Mouse (Mus musculus) midbrain, embryonic 14.5 days (tissue): Measurements from ENCODE around the gene Agap3. TPM values are rescaled to one million over a fixed set of nuclear protein-coding genes. Genes with fewer than 3 reads are reported as not detected.

Experiments used
- ATAC-seq: fragments of 200-750 bp; cut with Nextera tagmentation; 2 replicates; pipeline ENCODE4 v1.8.0; 2017; ENCODE audit warnings: moderate number of reproducible peaks, moderate library complexity; ENCODE audit not compliant: low FRiP score, low TSS enrichment
- DNase-seq: peaks from one replicate; pipeline ENCODE4 v3.0.0-alpha.2; 2015
- H3K27ac ChIP-seq: fragments of 300-500 bp; sonication (generic); replicated peaks from 2 replicates; pipeline ENCODE4 v1.5.1; 2014; ENCODE audit warnings: mild to moderate bottlenecking, low read depth, low read length, moderate library complexity
- H3K27me3 ChIP-seq: fragments of 300-500 bp; sonication (generic); 2 replicates; pipeline ENCODE4 v1.6.1; 2014; ENCODE audit warnings: low read length, control low read depth, mixed read lengths; ENCODE audit not compliant: control insufficient read depth, insufficient read depth
- H3K36me3 ChIP-seq: fragments of 300-500 bp; sonication (generic); 2 replicates; pipeline ENCODE4 v1.6.1; 2014; ENCODE audit warnings: low read length, control low read depth; ENCODE audit not compliant: control insufficient read depth, insufficient read depth
- H3K4me1 ChIP-seq: fragments of 300-500 bp; sonication (generic); 2 replicates; pipeline ENCODE4 v1.6.1; 2014; ENCODE audit warnings: mild to moderate bottlenecking, antibody characterized with exemption, low read length, control low read depth; ENCODE audit not compliant: control insufficient read depth, insufficient read depth
- H3K4me2 ChIP-seq: fragments of 300-500 bp; sonication (generic); 2 replicates; pipeline ENCODE4 v1.6.1; 2014; ENCODE audit warnings: mild to moderate bottlenecking, low read length, moderate library complexity
- H3K4me3 ChIP-seq: fragments of 300-500 bp; sonication (generic); replicated peaks from 2 replicates; pipeline ENCODE4 v1.5.1; 2014; ENCODE audit warnings: low read depth, low read length
- H3K9ac ChIP-seq: fragments of 300-500 bp; sonication (generic); replicated peaks from 2 replicates; pipeline ENCODE4 v1.6.1; 2014; ENCODE audit warnings: mild to moderate bottlenecking, low read length, moderate library complexity
- H3K9me3 ChIP-seq: fragments of 300-500 bp; sonication (generic); 2 replicates; pipeline ENCODE4 v1.6.1; 2016; ENCODE audit warnings: low read length, control low read depth, mixed read lengths; ENCODE audit not compliant: control insufficient read depth
- WGBS: fragments of 180-500 bp; shearing (Covaris S2); extraction: QIAGEN DNeasy Blood & Tissue Kit; methylation state at CpG from one replicate; pipeline ENCODE4 v1.1.7; 2014; 5-methylcytosine and 5-hydroxymethylcytosine counted together
- polyA plus RNA-seq: library from polyadenylated mRNA; unstranded; fragments of >200 nt; fragmentation: Nextera tagmentation; extraction: Ambion mirVana; gene quantifications from 2 replicates; pipeline ENCODE4 v1.2.1, GENCODE M21; 2014

The Agap3 gene
- polyA plus RNA-seq, 1 experiment from 2014 or later: 65.1 TPM

DNA sequence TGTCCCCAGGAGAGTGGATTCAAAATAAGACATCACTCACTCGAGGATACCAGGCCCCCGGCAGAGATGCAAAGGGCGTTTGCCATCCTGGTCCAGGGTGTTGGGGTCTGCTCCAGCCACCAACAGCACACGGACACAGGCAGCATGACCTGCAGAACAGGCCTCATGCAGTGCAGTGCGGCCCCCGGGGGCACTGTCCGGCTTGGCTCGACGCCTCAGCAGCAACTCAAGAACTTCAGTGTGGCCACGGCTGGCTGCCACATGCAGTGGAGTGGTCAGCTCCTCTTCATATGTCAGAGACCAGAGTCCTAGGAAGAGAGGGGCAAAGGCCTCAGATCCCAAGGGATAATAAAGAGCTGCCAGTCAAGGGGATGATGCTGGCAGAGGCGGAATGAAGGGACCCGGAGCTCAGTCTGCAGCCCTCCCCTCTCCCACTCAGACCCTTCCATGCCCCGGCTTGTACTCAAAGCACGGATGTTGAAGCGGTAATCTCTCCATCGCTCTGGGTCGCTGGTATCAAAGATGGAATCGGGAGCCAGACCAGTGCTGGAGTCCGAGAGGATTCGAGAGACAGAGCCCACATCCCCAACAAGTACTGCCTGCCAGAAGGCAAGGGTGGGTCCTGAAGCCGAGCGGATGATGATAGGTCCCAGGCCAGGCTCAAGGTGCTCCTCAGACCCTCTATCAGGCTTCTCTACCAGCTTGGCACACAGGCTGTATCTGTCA, 87.8 kb downstream of the Agap3 start:
- no peak overlapping the region for H3K9ac ChIP-seq
- no peaks in the 10 kb centered on the region for H3K27me3 ChIP-seq
- no peaks in the 10 kb centered on the region for H3K36me3 ChIP-seq
- H3K4me1 ChIP-seq: 0 out of 2 replicates have a peak, but pooled peaks cover 2% of the 10 kb centered on the region
- H3K27ac ChIP-seq: no peak overlapping the region
- H3K4me2 ChIP-seq: no peak overlapping the region
- 82% methylated on average over 22 of the region's 22 CpGs for WGBS
- DNase-seq: no peak
- no peak for ATAC-seq
- H3K4me3 ChIP-seq: no peak overlapping the region
- no peaks in the 10 kb centered on the region for H3K9me3 ChIP-seq

DNA sequence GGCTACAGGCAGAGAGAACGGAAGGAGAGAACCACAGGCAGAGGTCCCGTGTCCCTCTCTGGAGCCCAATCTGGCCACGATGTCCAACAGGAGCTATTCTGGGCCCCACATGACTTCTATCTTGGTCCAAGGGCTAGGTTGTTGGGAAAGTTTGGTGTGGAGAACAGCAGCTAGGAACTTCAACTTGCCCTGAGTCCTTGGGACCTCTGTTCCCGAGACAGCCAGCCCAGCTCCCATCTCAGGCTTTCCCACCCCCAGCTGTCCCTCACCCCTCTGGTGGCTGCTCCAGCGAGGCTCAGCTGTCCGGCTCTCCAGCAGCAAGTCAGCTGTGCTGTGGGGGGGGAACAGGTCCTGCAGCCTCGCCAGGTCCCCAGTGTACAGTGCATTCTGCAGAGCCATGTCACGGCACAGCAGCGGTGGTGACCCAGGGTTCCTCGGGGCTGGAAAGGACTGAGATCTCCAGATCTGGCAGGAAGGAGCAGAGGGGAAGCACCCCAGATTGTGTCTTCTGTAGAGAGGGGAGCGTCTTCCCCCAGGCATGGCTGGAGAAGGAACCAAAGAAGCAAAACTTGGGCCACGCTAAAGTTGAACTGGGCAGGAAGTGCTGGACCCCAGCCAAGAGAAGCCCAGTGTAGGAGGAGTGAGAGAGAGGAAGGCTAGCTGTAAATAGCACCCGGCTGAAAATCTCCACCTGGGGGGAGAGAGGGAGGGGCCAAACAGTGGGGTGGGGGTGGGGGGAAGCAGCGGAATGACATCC, 88.6 kb downstream of the Agap3 start, which contains the start of gene Asb10:
Gene Asb10, minus strand, starts transcription at position 592 of the 757 bp plus-strand sequence.
- no peak within 1 kb of the TSS for H3K27ac ChIP-seq
- ATAC-seq (no peak), DNase-seq (peak; percentile 12)
- WGBS: 49% methylated on average over 14 of the region's 14 CpGs
- no peak within 1 kb of the TSS for H3K9ac ChIP-seq
- H3K27me3 ChIP-seq: no peaks in the 10 kb centered on the region
- H3K4me3 ChIP-seq: no peak within 1 kb of the TSS
- no peaks in the 10 kb centered on the region for H3K9me3 ChIP-seq
- no peak within 1 kb of the TSS for H3K4me2 ChIP-seq
- H3K36me3 ChIP-seq: no peaks in the 10 kb centered on the region
- H3K4me1 ChIP-seq: 0 out of 2 replicates have a peak, but pooled peaks cover 2% of the 10 kb centered on the region

DNA sequence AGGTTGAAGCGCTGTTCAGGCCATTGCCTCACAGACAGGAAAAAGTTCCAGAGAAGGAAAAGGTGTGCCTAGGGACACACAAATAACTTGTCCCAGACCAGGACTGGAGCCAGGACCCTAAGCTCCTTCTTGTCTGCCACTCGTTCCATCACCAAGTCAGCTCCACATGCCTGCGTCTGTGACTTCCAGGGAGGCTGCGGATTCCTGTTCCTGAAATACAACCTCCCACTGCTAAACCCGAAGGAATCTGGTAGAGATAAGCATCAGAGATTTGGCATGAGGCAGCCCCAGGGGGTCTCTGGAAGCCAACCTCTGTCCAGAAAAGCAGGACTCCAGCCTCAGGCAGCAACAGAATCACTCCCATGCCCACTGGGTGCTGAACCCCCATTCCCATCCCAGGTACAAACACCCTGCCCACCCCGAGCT, 89.2 kb downstream of the Agap3 start:
- Histone ChIP-seq H3K36me3 (no peaks in the 10 kb centered on the region), H3K4me3 (no peak overlapping the region), H3K27me3 (no peaks in the 10 kb centered on the region), H3K4me2 (no peak overlapping the region), H3K27ac (no peak overlapping the region), H3K9ac (no peak overlapping the region), H3K9me3 (no peaks in the 10 kb centered on the region), H3K4me1 (0 out of 2 replicates have a peak, but pooled peaks cover 2% of the 10 kb centered on the region)
- ATAC-seq (no peak), DNase-seq (no peak)
- WGBS: 44% methylated on average over 6 of the region's 6 CpGs

DNA sequence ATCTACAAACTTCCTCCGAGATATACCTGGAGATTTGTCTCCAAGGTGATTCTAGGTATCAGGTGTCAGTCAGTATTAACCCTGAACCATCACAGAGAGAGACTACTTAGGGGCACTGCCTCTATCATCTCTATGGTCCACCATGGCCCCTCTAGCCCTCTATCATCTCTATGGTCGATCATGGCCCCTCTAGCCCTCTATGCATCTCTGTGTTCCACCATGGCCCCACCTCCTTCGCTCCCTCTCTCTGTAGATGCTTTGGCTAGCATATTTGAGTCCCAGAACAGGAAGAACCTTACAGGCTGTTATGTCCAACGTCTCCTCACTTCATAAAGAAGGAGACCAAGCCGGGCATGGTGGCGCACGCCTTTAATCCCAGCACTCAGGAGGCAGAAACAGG, 90.7 kb downstream of the Agap3 start:
- Histone ChIP-seq H3K4me1 (0 out of 2 replicates have a peak, but pooled peaks cover 2% of the 10 kb centered on the region), H3K27ac (no peak overlapping the region), H3K9me3 (no peaks in the 10 kb centered on the region), H3K4me3 (no peak overlapping the region), H3K27me3 (no peaks in the 10 kb centered on the region), H3K4me2 (no peak overlapping the region), H3K9ac (no peak overlapping the region), H3K36me3 (no peaks in the 10 kb centered on the region)
- WGBS: 78% methylated on average over 7 of the region's 7 CpGs
- no peak for DNase-seq
- ATAC-seq: no peak

DNA sequence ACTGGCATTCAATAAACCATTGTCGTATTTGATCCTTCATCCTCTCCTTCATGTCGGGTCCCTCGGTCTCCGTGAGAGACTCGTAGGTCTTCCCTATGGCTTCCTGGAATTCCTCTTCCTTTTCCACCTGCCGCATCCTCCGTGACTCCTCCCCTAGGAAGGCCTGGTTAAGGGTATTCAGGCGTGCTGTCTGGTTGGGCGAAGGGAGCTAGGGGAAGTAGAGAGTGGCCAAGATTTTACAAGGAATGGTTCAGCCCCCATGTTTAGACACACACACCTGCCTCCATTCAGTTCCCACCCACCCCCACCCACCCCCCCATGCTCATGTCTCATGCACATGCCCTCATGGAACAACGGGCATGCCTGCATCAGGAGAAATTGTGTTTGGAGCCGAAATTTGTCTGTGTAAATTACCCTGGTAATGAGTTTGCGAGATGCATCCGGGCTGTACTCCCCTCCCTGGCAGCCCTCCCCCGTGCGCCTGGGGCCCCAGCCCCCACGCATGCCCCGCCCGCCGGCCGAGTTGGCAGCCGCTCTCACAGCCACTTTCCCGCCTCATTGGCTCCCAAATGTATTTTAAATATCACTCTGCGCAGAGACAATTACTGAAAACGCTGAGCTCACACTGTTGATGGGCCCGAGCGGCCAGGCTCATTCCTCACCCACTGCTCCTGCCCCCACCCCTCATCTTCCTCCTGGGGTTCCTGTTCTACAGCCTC, 98.8 kb downstream of the Agap3 start:
- no peak overlapping the region for H3K4me3 ChIP-seq

DNA sequence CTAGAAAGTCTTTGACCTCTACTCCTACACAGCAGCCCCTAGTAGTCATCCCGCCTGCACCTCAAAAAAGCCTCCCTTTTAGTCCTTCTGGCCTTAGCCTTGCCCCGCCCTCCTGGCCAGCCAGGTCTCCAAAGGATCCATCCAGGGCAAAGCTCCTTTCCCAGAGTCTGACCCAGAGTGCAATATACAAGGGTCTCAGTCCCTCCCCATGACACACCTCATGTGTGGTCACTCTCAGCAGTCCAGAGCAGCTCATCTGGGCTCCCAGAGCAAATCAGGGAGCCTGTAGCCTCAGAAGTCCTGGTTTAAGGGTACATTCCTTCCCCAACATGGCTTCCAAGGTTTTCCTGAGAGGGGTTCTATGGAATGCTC, 99.3 kb downstream of the Agap3 start:
- ATAC-seq (no peak), DNase-seq (no peak)
- no peak overlapping the region for H3K9ac ChIP-seq
- 0 out of 2 replicates have a peak overlapping the region, but pooled peaks have one; percentile 5 for H3K27ac ChIP-seq
- peak overlapping the region; percentile 29; the same call in 1 of the 2 replicates for H3K4me2 ChIP-seq
- peaks cover 10% of the 10 kb centered on the region for H3K4me1 ChIP-seq
- WGBS: 54% methylated on average over 2 of the region's 2 CpGs
- H3K27me3 ChIP-seq: no peaks in the 10 kb centered on the region
- no peaks in the 10 kb centered on the region for H3K36me3 ChIP-seq
- H3K4me3 ChIP-seq: no peak overlapping the region
- H3K9me3 ChIP-seq: no peaks in the 10 kb centered on the region

More for the DNA sequence above, 98.8 kb downstream of the Agap3 start:
- peak overlapping the region; percentile 29; the same call in 1 of the 2 replicates for H3K4me2 ChIP-seq
- no peaks in the 10 kb centered on the region for H3K36me3 ChIP-seq
- WGBS: 37% methylated on average over 26 of the region's 26 CpGs
- no peaks in the 10 kb centered on the region for H3K27me3 ChIP-seq
- peaks cover 10% of the 10 kb centered on the region for H3K4me1 ChIP-seq
- ATAC-seq (peak; percentile 50), DNase-seq (peak; percentile 74)
- H3K9ac ChIP-seq: no peak overlapping the region
- no peaks in the 10 kb centered on the region for H3K9me3 ChIP-seq
- H3K27ac ChIP-seq: 0 out of 2 replicates have a peak overlapping the region, but pooled peaks have one; percentile 5

Other genes with a start within 250 kb of the Agap3 start
- gene Kcnh2, start 100.6 kb upstream of the Agap3 start, polyA plus RNA-seq: 10.2 and 13.1 TPM in 2 replicates
- 5.1 and 7.0 TPM in 2 replicates for gene Nos3, start 87.4 kb upstream of the Agap3 start, polyA plus RNA-seq
- 0.72 and 1.0 TPM in 2 replicates for gene Atg9b, start 60.0 kb upstream of the Agap3 start, polyA plus RNA-seq
- gene Abcb8, start 58.5 kb upstream of the Agap3 start, polyA plus RNA-seq: 45.3 and 52.1 TPM in 2 replicates
- not detected in 2 replicates for gene Asic3, start 38.8 kb upstream of the Agap3 start, polyA plus RNA-seq
- gene Cdk5, start 28.6 kb upstream of the Agap3 start, polyA plus RNA-seq: 110 and 136 TPM in 2 replicates
- gene Slc4a2, start 28.3 kb upstream of the Agap3 start, polyA plus RNA-seq: 14.8 TPM in 2 replicates
- 91.8 and 105 TPM in 2 replicates for gene Fastk, start 6.9 kb upstream of the Agap3 start, polyA plus RNA-seq
- gene Tmub1, start 4.3 kb upstream of the Agap3 start, polyA plus RNA-seq: 51.0 and 64.1 TPM in 2 replicates
- gene Gbx1, start 75.0 kb downstream of the Agap3 start, polyA plus RNA-seq: 0.05 and 0.12 TPM in 2 replicates
- 0.09 and 0.12 TPM in 2 replicates for gene Asb10, start 88.8 kb downstream of the Agap3 start, polyA plus RNA-seq
- gene 4931409K22Rik, start 104.6 kb downstream of the Agap3 start, polyA plus RNA-seq: not detected in 2 replicates
- gene Abcf2, start 125.3 kb downstream of the Agap3 start, polyA plus RNA-seq: 79.3 and 88.1 TPM in 2 replicates
- gene Chpf2, start 134.6 kb downstream of the Agap3 start, polyA plus RNA-seq: 12.4 and 19.4 TPM in 2 replicates
- 158 and 199 TPM in 2 replicates for gene Smarcd3, start 172.2 kb downstream of the Agap3 start, polyA plus RNA-seq
- gene Nub1, start 233.4 kb downstream of the Agap3 start, polyA plus RNA-seq: 42.3 and 54.1 TPM in 2 replicates